Mouse (Mus musculus) midbrain, embryonic 10.5 days (tissue): ENCODE results near the gene C2cd2. TPM values are rescaled to one million over a fixed set of nuclear protein-coding genes. Genes with fewer than 3 reads are reported as not detected.

ENCODE experiments used
- DNase-seq: peaks from one replicate; pipeline ENCODE4 v3.0.0-alpha.2; 2017; ENCODE audit warnings: low spot score
- H3K27ac ChIP-seq: fragments of 300-500 bp; sonication (generic); replicated peaks from 2 replicates; pipeline ENCODE4 v1.5.1; 2016; ENCODE audit warnings: mild to moderate bottlenecking
- H3K27me3 ChIP-seq: fragments of 300-500 bp; sonication (generic); 2 replicates; pipeline ENCODE4 v1.6.1; 2016; ENCODE audit warnings: low read depth, mild to moderate bottlenecking; ENCODE audit not compliant: poor library complexity, severe bottlenecking
- H3K36me3 ChIP-seq: fragments of 300-500 bp; sonication (generic); 2 replicates; pipeline ENCODE4 v1.6.1; 2016; ENCODE audit warnings: mild to moderate bottlenecking, moderate library complexity
- H3K4me1 ChIP-seq: fragments of 300-500 bp; sonication (generic); 2 replicates; pipeline ENCODE4 v1.6.1; 2016
- H3K4me3 ChIP-seq: fragments of 300-500 bp; sonication (generic); 2 replicates; pipeline ENCODE4 v1.5.1; 2016; ENCODE audit warnings: mild to moderate bottlenecking, moderate library complexity
- H3K9me3 ChIP-seq: fragments of 300-500 bp; sonication (generic); replicated peaks from 2 replicates; pipeline ENCODE4 v1.6.1; 2016; ENCODE audit warnings: mild to moderate bottlenecking
- WGBS: fragments of 180-500 bp; shearing (Covaris S2); methylation state at CpG from one replicate; pipeline ENCODE4 v1.1.7; 2016; 5-methylcytosine and 5-hydroxymethylcytosine counted together
- microRNA-seq: library from miRNA; unstranded; fragments of <30 nt; microRNA quantifications from one replicate; pipeline ENCODE4, GENCODE M21; 2017
- polyA plus RNA-seq: library from polyadenylated mRNA; unstranded; fragments of >200 nt; fragmentation: Nextera tagmentation; extraction: Ambion mirVana; gene quantifications from 2 replicates; pipeline ENCODE4 v1.2.1, GENCODE M21; 2016

The C2cd2 gene
- polyA plus RNA-seq, 1 experiment from 2014 or later, result 15.8 TPM

DNA sequence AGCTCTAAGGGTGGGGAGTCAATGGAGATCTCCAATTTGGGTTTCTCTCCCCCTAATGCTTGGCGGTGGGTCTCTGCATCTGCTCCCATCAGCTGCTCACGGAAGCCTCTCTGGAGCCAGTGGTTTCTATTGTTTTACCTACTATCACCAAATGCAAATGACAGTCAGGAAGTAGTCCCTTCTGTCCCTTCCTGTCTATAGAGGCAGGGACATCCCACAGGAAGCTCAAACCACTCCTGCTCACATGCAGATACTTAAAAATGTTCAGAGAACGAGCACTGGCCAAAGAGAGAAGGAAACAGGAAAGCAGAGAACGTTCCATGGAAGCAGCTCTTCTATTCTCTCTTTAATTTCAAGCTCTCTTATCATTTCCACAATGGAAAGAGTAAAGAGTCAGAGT lies 142.9 kb downstream of the C2cd2 start:
- Histone ChIP-seq H3K9me3 (no peaks in the 10 kb centered on the region), H3K36me3 (peaks cover 96% of the 10 kb centered on the region), H3K27me3 (no peaks in the 10 kb centered on the region), H3K27ac (no peak overlapping the region), H3K4me3 (no peak overlapping the region), H3K4me1 (no peaks in the 10 kb centered on the region)
- WGBS, result 85% methylated on average over 4 of the region's 4 CpGs
- no peak for DNase-seq

DNA sequence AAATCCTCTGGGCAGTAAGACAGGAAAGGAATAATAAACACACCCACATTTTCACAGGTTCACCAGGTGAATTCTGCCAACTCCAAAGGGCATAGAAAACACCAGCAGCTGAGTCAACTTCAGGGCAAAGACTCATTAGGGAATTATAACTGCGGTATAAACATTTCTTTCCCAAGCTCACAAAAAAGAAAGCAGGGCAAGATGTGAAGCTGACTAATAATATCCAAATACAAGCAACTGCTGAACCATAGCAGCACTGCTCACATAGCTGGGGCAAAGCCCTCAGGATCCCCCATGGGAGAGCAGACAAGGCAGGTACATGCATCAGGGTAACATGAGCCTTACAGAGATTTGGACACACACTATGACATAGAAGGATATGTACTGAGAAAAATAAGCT lies 145.0 kb downstream of the C2cd2 start:
- no peak for DNase-seq
- Histone ChIP-seq H3K27ac (no peak overlapping the region), H3K27me3 (no peaks in the 10 kb centered on the region), H3K9me3 (no peaks in the 10 kb centered on the region), H3K36me3 (peaks cover 98% of the 10 kb centered on the region), H3K4me1 (no peaks in the 10 kb centered on the region), H3K4me3 (no peak overlapping the region)
- WGBS, result 93% methylated on average over 1 of the region's 1 CpGs

DNA sequence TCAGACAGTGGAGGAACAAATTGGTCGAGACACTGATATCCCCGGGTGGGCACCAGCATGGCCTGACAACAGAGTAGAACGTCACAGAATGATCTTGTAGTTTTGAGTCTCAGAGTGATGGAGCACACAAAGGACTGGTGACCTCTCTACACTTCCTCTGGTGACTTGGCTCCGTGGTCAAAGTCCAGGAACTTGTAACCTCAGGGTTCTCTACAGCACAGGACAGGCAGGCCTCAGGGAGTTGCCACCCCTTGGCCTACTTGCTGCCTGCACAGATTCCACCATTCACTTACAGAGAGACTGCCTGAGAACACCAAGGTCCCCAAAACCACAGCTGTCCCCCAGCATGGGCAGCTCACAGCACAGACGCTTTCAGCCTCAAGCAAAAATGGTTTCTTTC lies 147.1 kb downstream of the C2cd2 start:
- no peak for DNase-seq
- Histone ChIP-seq H3K27me3 (no peaks in the 10 kb centered on the region), H3K9me3 (no peaks in the 10 kb centered on the region), H3K4me3 (no peak overlapping the region), H3K36me3 (peaks cover 99% of the 10 kb centered on the region), H3K27ac (no peak overlapping the region), H3K4me1 (no peaks in the 10 kb centered on the region)
- 92% methylated on average over 5 of the region's 5 CpGs for WGBS

DNA sequence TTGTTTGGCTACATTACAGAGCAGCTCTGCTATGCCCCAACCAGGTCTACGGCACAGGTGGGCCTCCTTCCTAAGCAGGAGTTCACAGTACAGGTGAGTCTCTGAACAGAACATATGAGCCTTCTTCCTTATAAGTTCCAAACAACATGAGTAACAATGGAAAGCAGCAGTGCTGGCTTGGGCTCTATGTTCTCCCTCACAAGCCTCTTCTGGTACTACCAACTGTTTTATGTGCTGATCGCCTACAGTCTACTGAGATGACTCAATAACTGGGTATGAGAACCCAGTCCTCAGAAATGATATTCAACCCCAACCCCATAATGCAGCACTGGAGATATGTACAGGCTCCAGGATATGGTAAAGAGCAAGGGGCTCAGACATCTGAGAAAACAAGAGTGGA lies 148.3 kb downstream of the C2cd2 start:
- peaks cover 99% of the 10 kb centered on the region for H3K36me3 ChIP-seq
- no peaks in the 10 kb centered on the region for H3K4me1 ChIP-seq
- no peaks in the 10 kb centered on the region for H3K9me3 ChIP-seq
- no peaks in the 10 kb centered on the region for H3K27me3 ChIP-seq
- no peak for DNase-seq
- 88% methylated on average over 2 of the region's 2 CpGs for WGBS
- no peak overlapping the region for H3K27ac ChIP-seq
- no peak overlapping the region for H3K4me3 ChIP-seq

DNA sequence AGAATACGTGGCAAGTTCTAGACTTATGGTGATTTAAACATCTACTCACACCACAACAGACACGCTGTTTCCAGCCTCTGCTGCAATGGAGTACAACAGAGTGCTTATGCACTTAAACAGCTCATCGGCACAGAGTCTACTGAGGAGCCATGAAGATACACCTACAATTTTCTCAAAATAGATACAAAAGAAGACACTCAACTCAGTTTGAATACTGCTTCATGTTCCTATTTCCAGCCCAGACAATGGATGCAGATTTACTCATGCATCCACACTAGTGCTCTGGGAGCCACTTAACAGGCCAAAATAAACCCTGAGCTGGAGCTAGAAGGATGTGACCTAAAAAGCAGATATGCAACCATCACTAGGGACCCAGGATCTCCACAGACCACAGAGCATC lies 153.5 kb downstream of the C2cd2 start:
- Histone ChIP-seq H3K4me3 (no peak overlapping the region), H3K4me1 (no peaks in the 10 kb centered on the region), H3K27ac (no peak overlapping the region), H3K27me3 (no peaks in the 10 kb centered on the region), H3K9me3 (no peaks in the 10 kb centered on the region), H3K36me3 (peaks cover 98% of the 10 kb centered on the region)
- DNase-seq, result no peak
- 94% methylated on average over 3 of the region's 3 CpGs for WGBS

DNA sequence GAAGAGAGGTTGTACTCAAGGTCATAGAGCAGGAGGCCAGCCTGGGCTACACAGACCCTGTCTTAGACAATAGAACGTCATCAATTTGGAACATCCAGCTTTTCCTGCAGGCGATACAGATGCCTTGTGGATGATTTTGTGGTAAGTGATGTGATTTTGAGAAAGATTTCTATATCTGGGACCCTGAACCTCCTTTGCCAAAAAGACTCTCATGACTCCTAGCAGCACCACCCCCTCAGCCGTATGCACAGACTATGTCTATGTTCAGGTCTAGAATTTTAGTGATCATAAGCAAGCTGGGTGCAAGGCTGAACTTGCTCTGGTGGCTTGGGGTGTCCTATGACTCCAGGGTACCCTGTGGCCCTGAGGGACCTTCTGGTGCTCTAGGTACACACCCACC lies 156.8 kb downstream of the C2cd2 start:
- H3K9me3 ChIP-seq, result no peaks in the 10 kb centered on the region
- no peaks in the 10 kb centered on the region for H3K4me1 ChIP-seq
- no peak for DNase-seq
- H3K4me3 ChIP-seq, result no peak overlapping the region
- peaks cover 93% of the 10 kb centered on the region for H3K36me3 ChIP-seq
- H3K27me3 ChIP-seq, result no peaks in the 10 kb centered on the region
- 95% methylated on average over 3 of the region's 3 CpGs for WGBS
- H3K27ac ChIP-seq, result no peak overlapping the region

Small RNA genes lying within 50 kb of the gene (microRNA-seq; reads per million reads assigned to microRNA genes)
- not detected for gene Mir6964

Other genes with a start within 250 kb of the C2cd2 start
- gene Ripk4, start 198.8 kb downstream of the C2cd2 start, polyA plus RNA-seq, result 1.1 and 1.5 TPM in 2 replicates
- gene Prdm15, start 110.7 kb downstream of the C2cd2 start, polyA plus RNA-seq, result 13.4 and 14.8 TPM in 2 replicates
- 14.7 and 15.0 TPM in 2 replicates for gene Zbtb21, start within 50 bp of the C2cd2 start, polyA plus RNA-seq
- 20.1 and 20.6 TPM in 2 replicates for gene B230307C23Rik, start 34.7 kb upstream of the C2cd2 start, polyA plus RNA-seq
- gene A630089N07Rik, start 119.9 kb upstream of the C2cd2 start, polyA plus RNA-seq, result 30.3 and 34.1 TPM in 2 replicates